Mouse (Mus musculus) ES-Bruce4 (cell line): ENCODE measurements at regions not wholly inside any gene's neighbourhood (a gene's known extent, or its start where the extent isn't known, plus 50 kb on each side); places are given as distances from the start of the nearest gene placed in this dataset.

Experiments
- CTCF ChIP-seq: IDR thresholded peaks from one replicate; pipeline ENCODE4 v1.8.1; 2011; ENCODE audit warnings: low read depth, low read length
- POLR2A ChIP-seq: IDR thresholded peaks from one replicate; pipeline ENCODE4 v1.8.1; 2011; ENCODE audit warnings: low read length; ENCODE audit not compliant: insufficient read depth

- TF ChIP-seq CTCF = no peak
- TF ChIP-seq POLR2A = no peak
Measured at GRCm38 (mm10) chr4:145369753-145370152, 54.8 kb upstream of the Tnfrsf8 start.
